Mouse (Mus musculus): ENCODE results near the gene Ercc6.

DNA sequence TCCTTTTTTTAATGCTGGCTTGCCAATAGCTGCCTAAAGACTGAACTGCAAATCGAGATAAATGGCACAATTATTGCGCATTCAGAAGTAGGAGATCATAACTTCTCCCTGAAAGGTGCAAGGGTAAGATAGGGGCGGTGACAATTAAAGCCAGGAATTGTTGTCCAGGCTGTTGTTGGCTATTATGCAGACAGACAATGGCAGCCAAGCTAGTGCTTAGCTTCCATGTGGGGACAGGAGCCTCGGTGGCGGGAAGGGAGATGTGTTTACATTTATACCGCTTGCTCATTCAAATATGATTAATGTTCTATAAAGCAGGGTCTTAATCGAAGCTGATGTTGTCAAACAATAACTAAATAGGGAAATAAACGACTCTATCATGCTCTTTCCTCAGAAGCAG, 93.0 kb downstream of the Ercc6 start:
- TF ChIP-seq CTCF (IDR thresholded peaks at IDR 0.05) (no peak), EP300 (IDR thresholded peaks at IDR 0.05) (no peak)

Data from lung, postnatal 0 days (tissue).